Mouse (Mus musculus) bone marrow, adult 2 months (tissue): ENCODE results near the gene Brox.

Experiments
- CTCF ChIP-seq: fragments of 200-500 bp; IDR thresholded peaks from 2 replicates; pipeline ENCODE4 v1.5.1; 2011; ENCODE audit warnings: low read length, control low read depth; ENCODE audit not compliant: control insufficient read depth, insufficient read depth
- POLR2A ChIP-seq: fragments of 200-500 bp; IDR thresholded peaks from 2 replicates; pipeline ENCODE4 v1.6.1; 2011; ENCODE audit warnings: low read depth, mild to moderate bottlenecking, control low read depth, low read length, borderline replicate concordance; ENCODE audit not compliant: control insufficient read depth

DNA sequence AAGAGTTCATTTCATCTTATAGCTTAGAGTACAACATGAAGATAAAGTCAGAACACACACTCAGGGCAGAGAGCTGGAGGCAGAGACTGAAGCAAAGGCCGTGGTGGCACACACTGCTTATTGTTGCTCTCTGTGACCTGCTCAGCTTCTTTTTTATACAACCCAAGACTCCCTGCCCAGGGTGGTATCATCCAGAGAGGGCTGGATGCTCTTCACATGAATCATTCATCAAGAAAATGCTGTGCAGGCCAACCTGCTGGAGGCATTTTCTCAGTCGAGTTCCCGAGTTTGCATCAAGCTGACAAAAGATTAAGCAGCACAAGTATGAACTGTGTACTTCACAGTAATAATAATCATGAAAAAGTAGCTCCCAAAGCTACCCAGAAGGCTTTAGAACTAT, 8.7 kb downstream of the Brox start:
- no peak for TF ChIP-seq CTCF
- no peak for TF ChIP-seq POLR2A
